Mouse (Mus musculus) limb, embryonic 15.5 days (tissue): Measurements from ENCODE around the gene Chrnb2. TPM values are rescaled to one million over a fixed set of nuclear protein-coding genes. Genes with fewer than 3 reads are reported as not detected.

Source experiments
- ATAC-seq: fragments of 200-750 bp; cut with Nextera tagmentation; 2 replicates; pipeline ENCODE4 v1.8.0; 2017; ENCODE audit warnings: low read depth, moderate TSS enrichment; ENCODE audit not compliant: insufficient number of reproducible peaks, low FRiP score, low TSS enrichment
- H3K27ac ChIP-seq: fragments of 300-500 bp; sonication (generic); 2 replicates; pipeline ENCODE4 v1.5.1; 2015; ENCODE audit warnings: moderate library complexity, mild to moderate bottlenecking, inconsistent platforms
- H3K27me3 ChIP-seq: fragments of 300-500 bp; sonication (generic); 2 replicates; pipeline ENCODE4 v1.6.1; 2015; ENCODE audit warnings: inconsistent platforms
- H3K36me3 ChIP-seq: fragments of 300-500 bp; sonication (generic); 2 replicates; pipeline ENCODE4 v1.6.1; 2015; ENCODE audit warnings: inconsistent platforms
- H3K4me1 ChIP-seq: fragments of 300-500 bp; sonication (generic); 2 replicates; pipeline ENCODE4 v1.6.1; 2015; ENCODE audit warnings: inconsistent platforms
- H3K4me2 ChIP-seq: fragments of 300-500 bp; sonication (generic); 2 replicates; pipeline ENCODE4 v1.6.1; 2015; ENCODE audit warnings: mild to moderate bottlenecking, inconsistent platforms
- H3K4me3 ChIP-seq: fragments of 300-500 bp; sonication (generic); 2 replicates; pipeline ENCODE4 v1.5.1; 2015; ENCODE audit warnings: mild to moderate bottlenecking, inconsistent platforms
- H3K9ac ChIP-seq: fragments of 300-500 bp; sonication (generic); 2 replicates; pipeline ENCODE4 v1.6.1; 2015; ENCODE audit warnings: inconsistent platforms
- H3K9me3 ChIP-seq: fragments of 300-500 bp; sonication (generic); 2 replicates; pipeline ENCODE4 v1.6.1; 2016; ENCODE audit warnings: inconsistent platforms
- WGBS: fragments of 180-500 bp; shearing (Covaris S2); methylation state at CpG from one replicate; pipeline ENCODE4 v1.1.7; 2015; 5-methylcytosine and 5-hydroxymethylcytosine counted together
- polyA plus RNA-seq: library from polyadenylated mRNA; unstranded; fragments of >200 nt; fragmentation: Nextera tagmentation; extraction: Ambion mirVana; gene quantifications from 2 replicates; pipeline ENCODE4 v1.2.1, GENCODE M21; 2015

The Chrnb2 gene
- polyA plus RNA-seq, 1 experiment from 2014 or later, result 0.37 TPM

DNA sequence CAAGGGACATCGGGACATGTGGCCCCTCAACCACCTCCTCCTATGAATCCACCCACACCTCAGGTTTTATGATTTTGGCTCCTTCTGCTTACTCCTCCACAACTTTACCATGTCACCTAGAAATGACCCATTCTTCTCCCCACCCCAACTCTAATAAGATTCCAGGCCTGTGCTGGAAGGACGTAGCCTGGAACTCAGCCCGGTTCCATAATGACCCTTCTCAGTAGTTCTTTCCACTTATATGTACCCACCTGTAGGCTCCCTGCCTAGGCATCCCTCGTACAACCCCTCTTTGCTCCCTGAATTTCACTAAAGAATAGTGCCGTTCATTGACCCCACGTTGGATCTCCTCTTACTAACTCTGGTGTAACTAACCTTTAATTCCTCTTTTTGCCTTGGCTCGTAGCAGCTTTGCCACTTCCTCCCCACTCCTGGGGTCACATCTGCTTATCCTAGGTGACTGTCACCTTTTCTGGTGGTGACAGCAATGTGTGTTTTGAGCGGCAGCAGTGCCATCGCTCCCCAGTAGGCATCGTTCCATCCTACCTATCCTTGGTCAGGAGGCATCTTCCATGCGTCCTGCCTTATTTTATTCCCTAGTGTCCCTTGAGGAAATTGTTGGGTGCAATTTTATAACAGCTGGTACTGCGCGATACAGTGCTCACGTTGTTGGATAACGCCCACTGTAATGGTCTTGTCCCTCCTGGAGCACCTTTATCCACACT, 10.0 kb upstream of the Chrnb2 start:
- no peak for ATAC-seq
- H3K4me1 ChIP-seq, result peaks cover 29% of the 10 kb centered on the region
- no peaks in the 10 kb centered on the region for H3K9me3 ChIP-seq
- WGBS, result 34% methylated on average over 15 of the region's 15 CpGs
- peak overlapping the region; percentile 99 for H3K4me3 ChIP-seq
- peaks cover 34% of the 10 kb centered on the region for H3K36me3 ChIP-seq
- H3K27ac ChIP-seq, result peak overlapping the region; percentile 98
- no peaks in the 10 kb centered on the region for H3K27me3 ChIP-seq
- peak overlapping the region; percentile 98 for H3K9ac ChIP-seq
- peak overlapping the region; percentile 88 for H3K4me2 ChIP-seq

DNA sequence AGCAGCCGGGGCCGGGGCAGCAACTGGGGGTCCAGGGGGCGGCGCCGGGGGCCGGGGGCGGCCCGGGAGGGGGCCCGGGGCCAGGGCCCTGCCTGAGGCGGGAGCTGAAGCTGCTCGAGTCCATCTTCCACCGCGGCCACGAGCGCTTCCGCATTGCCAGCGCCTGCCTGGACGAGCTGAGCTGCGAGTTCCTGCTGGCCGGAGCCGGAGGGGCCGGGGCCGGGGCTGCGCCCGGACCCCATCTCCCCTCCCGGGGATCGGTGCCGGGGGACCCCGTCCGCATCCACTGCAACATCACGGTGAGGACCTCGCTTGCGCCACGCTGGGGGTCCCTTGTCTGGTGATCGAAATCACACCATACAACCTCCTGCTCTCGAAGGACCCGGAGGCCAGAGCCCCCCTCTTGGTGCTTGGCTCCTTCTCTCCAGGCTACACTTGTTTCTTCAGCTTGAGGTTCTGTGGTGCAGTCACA, 9.3 kb upstream of the Chrnb2 start:
- peak overlapping the region; percentile 99 for H3K4me3 ChIP-seq
- peaks cover 28% of the 10 kb centered on the region for H3K36me3 ChIP-seq
- under 1% methylated on average over 34 of the region's 37 CpGs for WGBS
- H3K4me1 ChIP-seq, result peaks cover 29% of the 10 kb centered on the region
- H3K9ac ChIP-seq, result peak overlapping the region; percentile 98
- H3K9me3 ChIP-seq, result no peaks in the 10 kb centered on the region
- peak overlapping the region; percentile 88 for H3K4me2 ChIP-seq
- H3K27ac ChIP-seq, result peak overlapping the region; percentile 98
- ATAC-seq, result no peak
- no peaks in the 10 kb centered on the region for H3K27me3 ChIP-seq

DNA sequence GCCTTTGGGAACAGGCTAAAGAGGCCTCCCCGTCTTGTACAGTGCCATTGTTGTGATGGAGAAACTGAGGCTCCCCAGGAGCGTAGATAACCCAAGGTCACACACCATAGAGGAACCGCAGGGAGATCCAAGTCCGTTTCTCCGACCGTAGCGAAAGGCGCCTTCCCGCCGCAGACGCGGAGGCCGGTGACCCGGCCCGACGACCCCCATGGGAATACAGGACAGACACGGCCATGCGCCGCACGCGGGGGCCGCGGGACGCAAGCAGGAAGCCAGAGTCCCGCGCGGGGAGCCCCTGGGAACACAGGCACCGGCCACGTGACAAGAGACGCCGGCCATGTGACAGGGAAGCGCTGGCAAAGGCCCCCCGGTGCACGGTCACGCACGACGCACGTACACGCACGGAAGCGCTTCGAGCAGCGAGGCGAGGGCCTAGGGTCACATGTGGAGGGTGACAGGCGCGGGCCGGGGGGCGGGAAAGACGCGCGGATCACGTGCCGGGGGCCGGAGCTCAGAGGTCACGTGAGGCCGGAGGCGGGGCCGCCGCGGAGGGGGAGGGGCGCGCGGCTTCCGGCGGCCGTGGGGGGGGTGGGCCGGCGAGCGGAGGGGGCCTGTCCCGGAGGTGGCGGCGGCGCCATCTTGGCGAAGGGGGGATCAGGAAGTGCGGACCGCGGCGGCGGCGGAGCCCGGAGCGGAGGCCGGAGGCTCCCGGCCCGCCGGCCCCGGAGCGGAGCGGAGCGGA, 8.7 kb upstream of the Chrnb2 start, which contains the start of gene Ube2q1:
Gene Ube2q1 (plus strand): TSS at position 649 of the 742 bp plus-strand sequence.
- H3K27ac ChIP-seq, result peak within 1 kb of the TSS; percentile 98
- H3K27me3 ChIP-seq, result no peaks in the 10 kb centered on the region
- H3K36me3 ChIP-seq, result peaks cover 22% of the 10 kb centered on the region
- H3K4me3 ChIP-seq, result peak within 1 kb of the TSS; percentile 99
- peaks cover 29% of the 10 kb centered on the region for H3K4me1 ChIP-seq
- no peaks in the 10 kb centered on the region for H3K9me3 ChIP-seq
- peak within 1 kb of the TSS; percentile 88 for H3K4me2 ChIP-seq
- peak; percentile 96 for ATAC-seq
- peak within 1 kb of the TSS; percentile 98 for H3K9ac ChIP-seq
- under 1% methylated on average over 52 of the region's 90 CpGs for WGBS

DNA sequence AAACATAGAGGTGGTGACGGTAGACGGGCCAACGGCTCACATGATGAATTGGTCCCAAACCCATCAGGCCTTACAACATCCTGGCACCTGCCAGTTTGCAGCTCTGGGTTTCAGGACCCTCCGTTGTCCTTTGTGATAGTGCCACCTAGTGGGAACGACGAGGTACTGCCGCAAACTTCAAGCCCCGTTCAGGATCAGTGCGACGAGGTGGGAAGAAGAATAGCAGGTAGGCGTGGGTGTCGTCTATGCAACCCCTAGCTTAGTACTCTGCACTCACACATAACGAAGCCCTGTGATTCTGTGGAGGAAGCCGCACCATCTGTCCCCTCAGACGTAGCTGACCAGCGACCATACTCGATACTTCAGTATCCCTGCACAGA, 8.1 kb upstream of the Chrnb2 start:
- Histone ChIP-seq H3K9me3 (no peaks in the 10 kb centered on the region), H3K36me3 (peaks cover 17% of the 10 kb centered on the region), H3K9ac (peak overlapping the region; percentile 40), H3K4me1 (peaks cover 29% of the 10 kb centered on the region), H3K4me3 (peak overlapping the region; percentile 99), H3K4me2 (peak overlapping the region; percentile 88), H3K27ac (peak overlapping the region; percentile 98), H3K27me3 (no peaks in the 10 kb centered on the region)
- 1% methylated on average over 17 of the region's 17 CpGs for WGBS
- peak; percentile 63; the same call in 1 of the 2 replicates for ATAC-seq

DNA sequence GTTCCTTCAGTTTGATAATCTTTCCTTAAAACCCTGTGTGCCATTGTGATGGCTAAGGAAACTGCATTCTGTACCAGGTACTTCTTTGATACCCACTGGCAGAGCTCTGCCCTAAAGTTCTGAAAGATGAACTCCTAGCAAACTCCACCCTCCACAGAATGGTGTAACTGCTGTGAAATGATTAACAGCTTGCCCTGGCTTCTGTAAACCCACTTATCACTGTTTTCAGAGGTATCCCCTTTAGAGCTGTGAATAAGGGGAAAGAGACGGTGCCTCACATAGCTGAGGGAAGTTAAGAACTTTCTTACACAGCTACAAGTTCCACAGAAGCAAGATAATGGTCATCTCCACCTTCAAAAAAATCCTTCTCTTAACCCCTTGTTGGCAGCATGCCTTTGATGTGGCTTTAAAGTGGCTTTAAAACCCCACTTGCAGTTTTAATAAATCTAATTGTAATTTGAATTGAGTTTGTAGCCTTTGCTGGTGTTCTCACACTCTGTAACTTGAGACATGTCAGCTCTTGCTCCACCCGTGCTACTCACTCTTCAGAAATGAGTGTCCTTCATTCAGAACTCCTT, 6.1 kb upstream of the Chrnb2 start:
- Histone ChIP-seq H3K27ac (no peak overlapping the region), H3K9ac (no peak overlapping the region), H3K4me1 (peaks cover 21% of the 10 kb centered on the region), H3K36me3 (no peaks in the 10 kb centered on the region), H3K4me2 (no peak overlapping the region), H3K4me3 (no peak overlapping the region), H3K27me3 (peaks cover 4% of the 10 kb centered on the region; the same call in 1 of the 2 replicates), H3K9me3 (no peaks in the 10 kb centered on the region)
- 36% methylated on average over 2 of the region's 2 CpGs for WGBS
- ATAC-seq, result no peak

DNA sequence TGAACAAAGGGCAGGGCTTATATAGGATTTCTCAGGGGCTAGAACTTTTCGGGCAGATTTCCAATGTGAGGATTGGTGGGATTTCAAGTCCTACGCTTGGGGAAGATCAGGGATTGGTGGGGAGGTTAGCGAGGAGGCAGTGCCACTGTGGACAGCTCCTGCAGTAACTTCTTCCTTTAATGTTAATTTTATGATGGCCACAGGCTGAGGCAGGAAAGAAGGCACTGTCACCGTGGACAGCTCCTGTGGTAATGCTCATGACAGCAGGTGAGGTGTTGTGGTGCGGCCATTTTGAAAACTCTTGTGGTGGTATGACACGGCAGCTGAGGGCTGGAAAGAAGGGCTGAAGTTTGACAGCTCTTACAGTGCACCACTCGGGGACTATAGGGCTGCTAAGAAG, 5.2 kb upstream of the Chrnb2 start:
- H3K27me3 ChIP-seq, result peaks cover 8% of the 10 kb centered on the region
- H3K27ac ChIP-seq, result no peak overlapping the region
- no peak overlapping the region for H3K4me3 ChIP-seq
- WGBS, result 70% methylated on average over 7 of the region's 7 CpGs
- no peaks in the 10 kb centered on the region for H3K36me3 ChIP-seq
- peaks cover 12% of the 10 kb centered on the region for H3K4me1 ChIP-seq
- H3K4me2 ChIP-seq, result no peak overlapping the region
- H3K9ac ChIP-seq, result no peak overlapping the region
- no peaks in the 10 kb centered on the region for H3K9me3 ChIP-seq
- no peak for ATAC-seq

DNA sequence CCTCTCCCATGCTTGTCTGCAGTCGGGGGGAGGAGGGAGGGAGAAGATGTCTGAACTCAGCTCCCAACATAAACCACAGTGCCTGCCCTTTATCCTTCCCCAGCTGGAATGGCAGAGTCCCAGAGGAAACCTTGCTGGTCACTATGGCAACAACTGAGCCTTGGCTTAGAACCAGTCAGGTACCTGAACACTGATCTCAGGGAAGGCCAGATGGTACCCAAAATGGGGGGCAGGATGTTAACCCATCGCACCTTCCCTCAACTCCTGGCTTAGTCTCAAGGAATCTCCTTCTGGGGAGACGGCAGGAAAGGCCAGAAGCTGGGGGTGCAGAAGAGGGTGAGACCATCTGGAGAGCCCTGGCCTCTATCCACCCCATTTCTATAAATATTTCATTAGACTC, 4.6 kb downstream of the Chrnb2 start:
- WGBS, result 76% methylated on average over 2 of the region's 3 CpGs
- Histone ChIP-seq H3K9ac (no peak overlapping the region), H3K4me2 (no peak overlapping the region), H3K4me3 (no peak overlapping the region), H3K9me3 (no peaks in the 10 kb centered on the region), H3K4me1 (peaks cover 8% of the 10 kb centered on the region), H3K27ac (no peak overlapping the region), H3K36me3 (no peaks in the 10 kb centered on the region), H3K27me3 (peaks cover 20% of the 10 kb centered on the region)
- no peak for ATAC-seq

DNA sequence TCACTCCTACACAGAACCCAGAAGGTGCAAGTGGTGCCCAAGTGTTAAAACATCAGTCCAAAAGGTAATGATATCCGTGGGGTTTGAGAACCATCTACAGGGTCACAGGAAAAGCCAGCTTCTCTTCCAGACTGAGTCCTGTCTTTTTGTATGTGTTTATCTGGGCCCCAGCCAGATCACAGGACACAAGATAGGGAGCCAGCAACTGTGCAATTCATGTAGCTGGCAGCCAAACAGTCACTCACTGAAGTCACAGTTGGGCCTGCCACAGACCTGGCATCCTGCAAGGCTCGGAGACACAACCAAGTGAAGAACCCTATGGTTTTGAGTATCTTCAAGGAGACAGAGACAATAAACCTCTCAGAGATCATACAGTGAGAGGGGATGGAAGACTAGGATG, 6.6 kb downstream of the Chrnb2 start:
- Histone ChIP-seq H3K4me1 (no peaks in the 10 kb centered on the region), H3K9me3 (no peaks in the 10 kb centered on the region), H3K9ac (no peak overlapping the region), H3K4me3 (no peak overlapping the region), H3K27ac (no peak overlapping the region), H3K27me3 (0 out of 2 replicates have a peak, but pooled peaks cover 3% of the 10 kb centered on the region), H3K36me3 (no peaks in the 10 kb centered on the region), H3K4me2 (no peak overlapping the region)
- ATAC-seq, result no peak
- 72% methylated on average over 2 of the region's 2 CpGs for WGBS

DNA sequence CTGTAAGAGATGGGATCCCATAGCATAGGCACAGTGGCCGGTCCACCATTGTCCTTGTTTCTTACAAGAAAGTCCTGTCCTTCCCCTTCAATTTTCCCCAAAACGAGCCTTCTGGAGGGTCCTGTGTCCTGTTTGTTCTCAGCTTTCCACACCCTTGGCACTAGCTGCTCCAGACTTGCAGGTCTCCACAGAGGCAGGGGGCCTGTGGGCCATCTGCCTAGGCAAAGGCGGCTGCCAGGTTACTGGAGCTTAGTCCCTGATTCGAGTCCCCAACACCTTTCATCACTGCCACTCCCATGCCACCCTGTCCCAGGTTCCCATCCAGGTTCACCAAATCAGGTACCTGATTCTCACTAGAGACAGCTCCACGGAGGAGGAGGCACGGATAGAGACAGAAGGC, 9.1 kb downstream of the Chrnb2 start:
- no peak for ATAC-seq
- Histone ChIP-seq H3K4me3 (no peak overlapping the region), H3K27ac (no peak overlapping the region), H3K9me3 (no peaks in the 10 kb centered on the region), H3K4me1 (no peaks in the 10 kb centered on the region), H3K27me3 (no peaks in the 10 kb centered on the region), H3K36me3 (peaks cover 20% of the 10 kb centered on the region), H3K4me2 (no peak overlapping the region), H3K9ac (no peak overlapping the region)
- 67% methylated on average over 6 of the region's 6 CpGs for WGBS

DNA sequence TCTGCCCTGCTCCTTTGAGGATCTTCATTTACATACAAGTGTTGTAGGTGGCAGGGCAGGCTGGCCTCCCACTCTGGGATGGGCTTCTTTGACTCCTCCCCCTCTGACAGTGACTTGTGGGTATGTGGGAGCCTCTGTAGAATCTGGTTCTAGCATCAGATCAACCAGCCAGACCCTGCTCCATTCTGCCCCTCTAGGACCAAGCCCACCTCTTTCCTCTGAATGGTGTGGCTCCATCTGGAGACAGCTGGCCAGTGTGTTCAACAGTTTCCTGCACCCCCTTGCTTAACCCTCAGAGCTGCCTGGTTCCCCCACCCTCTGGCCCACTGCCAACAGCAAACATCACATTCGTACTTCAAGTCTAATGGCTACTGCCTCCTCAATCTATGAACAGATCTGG, 12.1 kb downstream of the Chrnb2 start:
- H3K9me3 ChIP-seq, result no peaks in the 10 kb centered on the region
- peaks cover 44% of the 10 kb centered on the region for H3K36me3 ChIP-seq
- no peak for ATAC-seq
- H3K9ac ChIP-seq, result no peak overlapping the region
- H3K27ac ChIP-seq, result no peak overlapping the region
- no peaks in the 10 kb centered on the region for H3K4me1 ChIP-seq
- H3K4me3 ChIP-seq, result no peak overlapping the region
- H3K27me3 ChIP-seq, result no peaks in the 10 kb centered on the region
- WGBS, result 41% methylated on average over 1 of the region's 1 CpGs
- H3K4me2 ChIP-seq, result no peak overlapping the region

DNA sequence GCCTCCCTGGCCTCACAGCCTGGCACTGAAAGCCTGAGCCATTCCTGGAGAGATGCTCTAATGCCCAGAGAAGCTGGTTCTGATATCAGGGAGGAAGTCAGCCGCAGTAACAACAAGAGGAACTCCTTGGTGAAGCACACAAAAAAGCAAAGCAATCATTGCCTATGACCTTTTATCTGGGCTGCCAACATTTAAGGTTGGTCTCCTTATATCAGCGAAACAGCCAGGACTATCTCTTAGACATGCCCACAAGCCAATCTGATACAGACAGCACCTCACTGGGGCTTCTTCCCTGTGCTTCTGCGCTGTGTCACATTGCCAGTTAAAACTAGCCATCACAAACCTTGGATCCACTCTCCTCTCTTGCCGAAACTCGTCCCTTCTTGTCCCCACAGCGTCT, 25.9 kb downstream of the Chrnb2 start:
- no peak overlapping the region for H3K4me3 ChIP-seq
- H3K4me2 ChIP-seq, result no peak overlapping the region
- ATAC-seq, result no peak
- no peaks in the 10 kb centered on the region for H3K27me3 ChIP-seq
- H3K4me1 ChIP-seq, result no peaks in the 10 kb centered on the region
- no peak overlapping the region for H3K9ac ChIP-seq
- 95% methylated on average over 6 of the region's 6 CpGs for WGBS
- no peaks in the 10 kb centered on the region for H3K9me3 ChIP-seq
- peaks cover 59% of the 10 kb centered on the region for H3K36me3 ChIP-seq
- H3K27ac ChIP-seq, result no peak overlapping the region

DNA sequence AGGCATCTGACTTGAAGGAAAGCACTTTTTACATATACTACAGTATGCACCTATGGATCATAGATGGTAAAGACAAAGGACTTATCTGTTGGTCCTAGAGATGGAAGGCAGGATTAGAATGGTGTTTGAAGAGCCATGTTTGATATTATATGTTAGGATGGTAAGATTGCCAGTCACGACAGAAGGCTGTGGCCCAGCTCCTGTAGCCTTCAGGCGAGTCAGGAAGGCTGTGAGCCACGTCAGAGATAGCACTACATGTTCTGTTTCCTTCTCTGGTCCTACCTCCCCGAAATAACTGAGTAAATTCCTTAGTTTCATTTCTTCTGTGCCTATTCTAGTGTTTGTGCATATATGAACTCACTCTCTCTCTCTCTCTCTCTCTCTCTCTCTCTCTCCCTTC, 32.3 kb downstream of the Chrnb2 start:
- no peak overlapping the region for H3K4me3 ChIP-seq
- H3K9me3 ChIP-seq, result no peaks in the 10 kb centered on the region
- WGBS, result 82% methylated on average over 4 of the region's 4 CpGs
- H3K27ac ChIP-seq, result no peak overlapping the region
- no peaks in the 10 kb centered on the region for H3K27me3 ChIP-seq
- H3K36me3 ChIP-seq, result peaks cover 8% of the 10 kb centered on the region; the same call in 1 of the 2 replicates
- H3K4me2 ChIP-seq, result no peak overlapping the region
- H3K9ac ChIP-seq, result no peak overlapping the region
- ATAC-seq, result no peak
- H3K4me1 ChIP-seq, result peaks cover 16% of the 10 kb centered on the region
